Mouse (Mus musculus): ENCODE measurements around the gene Aoc1. TPM values are rescaled to one million over a fixed set of nuclear protein-coding genes. Genes with fewer than 3 reads are reported as not detected.
A peak's percentile ranks its signal among the peaks of the same experiment; 100 is the strongest.

Gene Aoc1
- 4.4 and 4.9 TPM in 2 replicates for polyA plus RNA-seq (2015; fragmentation: Nextera tagmentation; extraction: Ambion mirVana)

GRCm38 (mm10) chr6:48872596-48872995, at the start of gene Aoc1:
Gene Aoc1, plus strand, starts transcription at chr6:48872896.
- Histone ChIP-seq H3K9ac (replicated peaks; ENCODE audit: low read depth) (no peak within 1 kb of the TSS), H3K4me1 (ENCODE audit: insufficient read depth, low read depth, low read length) (no peaks in the 10 kb centered on the region), H3K27ac (ENCODE audit: low read length) (no peak within 1 kb of the TSS), H3K4me3 (ENCODE audit: low read depth, low read length) (no peak within 1 kb of the TSS), H3K36me3 (ENCODE audit: insufficient read depth, low read length) (no peaks in the 10 kb centered on the region), H3K4me2 (replicated peaks; ENCODE audit: low read depth, low read length) (no peak within 1 kb of the TSS), H3K9me3 (ENCODE audit: low read length) (no peaks in the 10 kb centered on the region), H3K27me3 (replicated peaks; ENCODE audit: insufficient read depth, low read length) (no peaks in the 10 kb centered on the region)
- TF ChIP-seq EP300 (IDR thresholded peaks at IDR 0.05) = no peak
- TF ChIP-seq CTCF (IDR thresholded peaks at IDR 0.05) = no peak
- ATAC-seq (no peak), DNase-seq (ENCODE audit: low spot score) (no peak)
- 72% methylated on average over 5 of the region's 5 CpGs for WGBS

GRCm38 (mm10) chr6:48825016-48825415, 47.7 kb upstream of the Aoc1 start:
- H3K27ac ChIP-seq (ENCODE audit: low read length) = peak overlapping the region; percentile 44; the same call in 1 of the 2 replicates

GRCm38 (mm10) chr6:48828976-48829375, 43.7 kb upstream of the Aoc1 start:
- Histone ChIP-seq H3K4me2 (replicated peaks; ENCODE audit: low read depth, low read length) (no peak overlapping the region), H3K9ac (replicated peaks; ENCODE audit: low read depth) (no peak overlapping the region), H3K4me1 (ENCODE audit: insufficient read depth, low read depth, low read length) (peaks cover 20% of the 10 kb centered on the region), H3K27ac (ENCODE audit: low read length) (no peak overlapping the region), H3K27me3 (replicated peaks; ENCODE audit: insufficient read depth, low read length) (no peaks in the 10 kb centered on the region), H3K36me3 (ENCODE audit: insufficient read depth, low read length) (peaks cover 11% of the 10 kb centered on the region), H3K9me3 (ENCODE audit: low read length) (no peaks in the 10 kb centered on the region), H3K4me3 (ENCODE audit: low read depth, low read length) (no peak overlapping the region)
- ATAC-seq = peak; percentile 80
- WGBS = 60% methylated on average over 1 of the region's 1 CpGs
- DNase-seq (ENCODE audit: low spot score) = peak; percentile 84
- peak; percentile 87 for TF ChIP-seq EP300 (IDR thresholded peaks at IDR 0.05)
- TF ChIP-seq CTCF (IDR thresholded peaks at IDR 0.05) = no peak

More at GRCm38 (mm10) chr6:48825016-48825415, 47.7 kb upstream of the Aoc1 start:
- Histone ChIP-seq H3K4me1 (ENCODE audit: insufficient read depth, low read depth, low read length) (peaks cover 11% of the 10 kb centered on the region), H3K4me3 (ENCODE audit: low read depth, low read length) (no peak overlapping the region), H3K9ac (replicated peaks; ENCODE audit: low read depth) (no peak overlapping the region), H3K9me3 (ENCODE audit: low read length) (no peaks in the 10 kb centered on the region), H3K4me2 (replicated peaks; ENCODE audit: low read depth, low read length) (no peak overlapping the region), H3K27me3 (replicated peaks; ENCODE audit: insufficient read depth, low read length) (no peaks in the 10 kb centered on the region), H3K36me3 (ENCODE audit: insufficient read depth, low read length) (no peaks in the 10 kb centered on the region)
- WGBS = 38% methylated on average over 7 of the region's 7 CpGs
- peak; percentile 91 for DNase-seq (ENCODE audit: low spot score)
- TF ChIP-seq EP300 (IDR thresholded peaks at IDR 0.05) (peak; percentile 89), CTCF (IDR thresholded peaks at IDR 0.05) (no peak)
- peak; percentile 75 for ATAC-seq

GRCm38 (mm10) chr6:48829651-48830050, 43.0 kb upstream of the Aoc1 start:
- no peak overlapping the region for H3K4me2 ChIP-seq (replicated peaks; ENCODE audit: low read depth, low read length)
- ATAC-seq (peak; percentile 20), DNase-seq (ENCODE audit: low spot score) (peak; percentile 54)
- no peaks in the 10 kb centered on the region for H3K27me3 ChIP-seq (replicated peaks; ENCODE audit: insufficient read depth, low read length)
- peaks cover 18% of the 10 kb centered on the region; the same call in 1 of the 2 replicates for H3K4me1 ChIP-seq (ENCODE audit: insufficient read depth, low read depth, low read length)
- H3K9ac ChIP-seq (replicated peaks; ENCODE audit: low read depth) = no peak overlapping the region
- no peak overlapping the region for H3K4me3 ChIP-seq (ENCODE audit: low read depth, low read length)
- H3K9me3 ChIP-seq (ENCODE audit: low read length) = no peaks in the 10 kb centered on the region
- peaks cover 18% of the 10 kb centered on the region for H3K36me3 ChIP-seq (ENCODE audit: insufficient read depth, low read length)
- peak overlapping the region; percentile 64 for H3K27ac ChIP-seq (ENCODE audit: low read length)
- TF ChIP-seq CTCF (IDR thresholded peaks at IDR 0.05) = no peak
- TF ChIP-seq EP300 (IDR thresholded peaks at IDR 0.05) = 0 out of 2 replicates have a peak, but pooled peaks have one; percentile 36

GRCm38 (mm10) chr6:48830241-48830640, 42.5 kb upstream of the Aoc1 start:
- TF ChIP-seq CTCF (IDR thresholded peaks at IDR 0.05) (no peak), EP300 (IDR thresholded peaks at IDR 0.05) (peak; percentile 27; the same call in 1 of the 2 replicates)
- WGBS = 7% methylated on average over 1 of the region's 1 CpGs
- ATAC-seq (peak; percentile 44), DNase-seq (ENCODE audit: low spot score) (peak; percentile 50)
- no peak overlapping the region for H3K4me2 ChIP-seq (replicated peaks; ENCODE audit: low read depth, low read length)
- peaks cover 22% of the 10 kb centered on the region for H3K36me3 ChIP-seq (ENCODE audit: insufficient read depth, low read length)
- no peaks in the 10 kb centered on the region for H3K9me3 ChIP-seq (ENCODE audit: low read length)
- H3K9ac ChIP-seq (replicated peaks; ENCODE audit: low read depth) = no peak overlapping the region
- H3K27me3 ChIP-seq (replicated peaks; ENCODE audit: insufficient read depth, low read length) = no peaks in the 10 kb centered on the region
- H3K27ac ChIP-seq (ENCODE audit: low read length) = peak overlapping the region; percentile 64
- H3K4me1 ChIP-seq (ENCODE audit: insufficient read depth, low read depth, low read length) = peaks cover 17% of the 10 kb centered on the region; the same call in 1 of the 2 replicates
- H3K4me3 ChIP-seq (ENCODE audit: low read depth, low read length) = no peak overlapping the region

GRCm38 (mm10) chr6:48831141-48831540, 41.6 kb upstream of the Aoc1 start:
- no peaks in the 10 kb centered on the region for H3K9me3 ChIP-seq (ENCODE audit: low read length)
- no peak overlapping the region for H3K4me2 ChIP-seq (replicated peaks; ENCODE audit: low read depth, low read length)
- H3K27ac ChIP-seq (ENCODE audit: low read length) = peak overlapping the region; percentile 64
- H3K4me1 ChIP-seq (ENCODE audit: insufficient read depth, low read depth, low read length) = peaks cover 17% of the 10 kb centered on the region; the same call in 1 of the 2 replicates
- H3K27me3 ChIP-seq (replicated peaks; ENCODE audit: insufficient read depth, low read length) = no peaks in the 10 kb centered on the region
- DNase-seq (ENCODE audit: low spot score) (no peak), ATAC-seq (no peak)
- H3K4me3 ChIP-seq (ENCODE audit: low read depth, low read length) = no peak overlapping the region
- H3K9ac ChIP-seq (replicated peaks; ENCODE audit: low read depth) = no peak overlapping the region
- WGBS = 77% methylated on average over 5 of the region's 5 CpGs
- no peak for TF ChIP-seq EP300 (IDR thresholded peaks at IDR 0.05)
- no peak for TF ChIP-seq CTCF (IDR thresholded peaks at IDR 0.05)
- H3K36me3 ChIP-seq (ENCODE audit: insufficient read depth, low read length) = peaks cover 28% of the 10 kb centered on the region

Measured in lung, postnatal 0 days (tissue).